Mouse (Mus musculus) CD4-positive naive resting alpha-beta T cell, adult 76 days (primary cell): ENCODE results near the gene Dgkh. TPM values are rescaled to one million over a fixed set of nuclear protein-coding genes. Genes with fewer than 3 reads are reported as not detected.

ENCODE experiments used
- total RNA-seq: library from RNA; stranded (reverse); gene quantifications from one replicate; pipeline ENCODE4 v1.2.4, GENCODE M21; 2023

Dgkh gene
- total RNA-seq = 8.2 TPM

GRCm38 (mm10) chr14:78732617-78733312 is at the start of gene Dgkh:
Gene Dgkh, minus strand, starts transcription at chr14:78732776.

GRCm38 (mm10) chr14:78536281-78537165 is 196.1 kb downstream of the Dgkh start, which contains the start of gene Akap11:
Gene Akap11, minus strand, starts transcription at chr14:78536808.

Other genes starting within 250 kb of the Dgkh start
- gene Akap11, start 196.0 kb downstream of the Dgkh start, total RNA-seq = 44.4 TPM
- gene Vwa8, start 116.3 kb upstream of the Dgkh start, total RNA-seq = 23.7 TPM